Comparison of ENCODE assay signal across 9 mouse cellular contexts in the genomic region with DNA sequence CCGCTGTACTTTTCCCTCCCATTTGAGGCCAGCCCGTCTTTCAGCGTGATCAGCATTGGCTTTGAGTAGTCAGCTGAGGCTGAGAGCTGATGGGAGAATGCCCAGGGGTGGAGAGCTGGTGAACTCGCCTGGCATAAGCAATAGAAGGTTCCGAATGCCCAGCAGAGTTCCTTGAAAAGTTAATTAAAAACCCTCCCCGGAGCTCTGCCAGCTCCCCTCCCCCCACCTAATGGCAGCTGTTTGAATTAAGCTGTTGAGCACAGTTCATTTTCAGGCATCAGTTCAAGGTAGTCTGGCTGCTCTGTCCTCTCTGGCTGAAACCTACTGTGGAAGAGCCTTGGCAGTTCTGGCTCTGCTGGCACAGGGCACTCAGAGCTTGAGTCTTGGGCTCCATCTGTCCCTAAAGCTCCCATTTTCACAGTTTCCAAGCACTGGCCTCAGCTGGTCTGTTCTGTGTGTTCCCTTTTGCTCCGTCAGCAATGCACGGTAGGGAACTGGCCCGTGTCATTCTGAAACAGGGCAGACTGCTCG. TPM values are rescaled to one million over a fixed set of nuclear protein-coding genes. Genes with fewer than 3 reads are reported as not detected.
DNase-seq lines count a peak whose midpoint lies in the region; ATAC-seq and TF ChIP-seq lines count a peak whose summit lies in the region.
"Had no signal": no experiment of that assay in that cellular context is flagged by ENCODE, and none has a peak within 500 bp of the region (broad histone marks: within the 10 kb centered on the region; RNA-seq: fewer than 3 reads in every experiment).

No protein-coding gene starts in this region.

- peaks cover 65% of the 10 kb centered on the region for H3K36me3 ChIP-seq in intestine, embryonic 15.5 days
- H3K36me3 ChIP-seq in intestine, embryonic 16.5 days (ENCODE audit: control insufficient read depth, insufficient read depth, low read length), result peaks cover 37% of the 10 kb centered on the region

- H3K27me3 ChIP-seq in intestine, embryonic 15.5 days (replicated peaks), result no peaks in the 10 kb centered on the region
- no peaks in the 10 kb centered on the region for H3K27me3 ChIP-seq in intestine, embryonic 16.5 days (replicated peaks; ENCODE audit: control insufficient read depth, insufficient read depth, low read length)
- H3K27me3 ChIP-seq: limb, embryonic 12.5 days had no signal

- H3K9ac ChIP-seq in intestine, embryonic 15.5 days, result no peak overlapping the region
- H3K9ac ChIP-seq in intestine, embryonic 16.5 days (ENCODE audit: low read depth, low read length), result no peak overlapping the region
- H3K9ac ChIP-seq: limb, embryonic 12.5 days had no signal

- ATAC-seq in intestine, embryonic 15.5 days, result no peak
- ATAC-seq in intestine, embryonic 16.5 days, result no peak

- H3K4me2 ChIP-seq in intestine, embryonic 15.5 days (replicated peaks), result no peak overlapping the region
- H3K4me2 ChIP-seq in intestine, embryonic 16.5 days (ENCODE audit: low read depth, low read length), result no peak overlapping the region
- H3K4me2 ChIP-seq: limb, embryonic 12.5 days had no signal

- intact Hi-C loops in left cerebral cortex, adult 2 months (cut with DNase I), result loop anchor here (1.0 kb wide), 1 partner anchor 88 kb away; no protein-coding TSS in a partner anchor

- H3K4me1 ChIP-seq in intestine, embryonic 15.5 days (replicated peaks), result peaks cover 34% of the 10 kb centered on the region
- H3K4me1 ChIP-seq in intestine, embryonic 16.5 days (ENCODE audit: control insufficient read depth, insufficient read depth, low read length), result peaks cover 14% of the 10 kb centered on the region

- DNase-seq in cerebellum, adult 8-10 months, result peak; percentile 69
- DNase-seq in gastrocnemius, postnatal 25 days, result peak; percentile 48
- peak; percentile 32 to 73 for DNase-seq in left cerebral cortex, adult 2 months (ENCODE audit: extremely low spot score in 1 of 2, low spot score in 2 of 2)
- peak; percentile 63 for DNase-seq in right cerebral cortex, postnatal 4 days
- no peak for DNase-seq in spleen, postnatal 4 days (ENCODE audit: low spot score in 2 of 2)
- no peak for DNase-seq in testis, postnatal 14 days (ENCODE audit: low spot score)

- 77% methylated on average over 10 of the region's 10 CpGs for WGBS in intestine, embryonic 15.5 days
- 79% methylated on average over 10 of the region's 10 CpGs for WGBS in intestine, embryonic 16.5 days

- H3K4me3 ChIP-seq in intestine, embryonic 15.5 days (replicated peaks), result no peak overlapping the region
- H3K4me3 ChIP-seq in intestine, embryonic 16.5 days (ENCODE audit: low read length), result no peak overlapping the region
- H3K4me3 ChIP-seq in left cerebral cortex, adult 2 months, result no peak overlapping the region
- H3K4me3 ChIP-seq: limb, embryonic 12.5 days had no signal

- no peak for TF ChIP-seq CTCF in left cerebral cortex, adult 2 months (IDR thresholded peaks at IDR 0.05)

- peak overlapping the region; percentile 22; the same call in 1 of the 2 replicates for H3K27ac ChIP-seq in intestine, embryonic 15.5 days
- H3K27ac ChIP-seq in intestine, embryonic 16.5 days (ENCODE audit: low read length), result no peak overlapping the region
- H3K27ac ChIP-seq in left cerebral cortex, adult 2 months, result peak overlapping the region; percentile 37
- H3K27ac ChIP-seq: limb, embryonic 12.5 days had no signal

- H3K9me3 ChIP-seq in intestine, embryonic 15.5 days, result no peaks in the 10 kb centered on the region
- no peaks in the 10 kb centered on the region for H3K9me3 ChIP-seq in intestine, embryonic 16.5 days (ENCODE audit: control insufficient read depth, low read length)
- H3K9me3 ChIP-seq: limb, embryonic 12.5 days had no signal

RNA-seq across cellular contexts. Expression of gene Fads1, which starts 5.7 kb away (rescaled TPM):
- polyA plus RNA-seq in intestine, embryonic 15.5 days (2015; fragmentation: Nextera tagmentation; extraction: Ambion mirVana), result 145 and 146 TPM in 2 replicates
- 146 and 154 TPM in 2 replicates for polyA plus RNA-seq in intestine, embryonic 16.5 days (2015; fragmentation: Nextera tagmentation; extraction: Ambion mirVana)
- 1 to 10 TPM; 6.9 to 8.2 TPM for total RNA-seq in gastrocnemius, postnatal 25 days (2021)
- total RNA-seq in left cerebral cortex, adult 2 months (2021), result 100 to 1,000 TPM; 181 to 201 TPM

RNA-seq across cellular contexts. Expression of gene Tmem258, which starts 15.5 kb away (rescaled TPM):
- polyA plus RNA-seq in intestine, embryonic 15.5 days (2015; fragmentation: Nextera tagmentation; extraction: Ambion mirVana), result 470 and 520 TPM in 2 replicates
- 466 and 467 TPM in 2 replicates for polyA plus RNA-seq in intestine, embryonic 16.5 days (2015; fragmentation: Nextera tagmentation; extraction: Ambion mirVana)
- 10 to 100 TPM; 81.8 to 94.5 TPM for total RNA-seq in gastrocnemius, postnatal 25 days (2021)
- total RNA-seq in left cerebral cortex, adult 2 months (2021), result 10 to 100 TPM; 55.9 to 64.2 TPM

RNA-seq across cellular contexts. Expression of gene Fen1, which starts 15.6 kb away (rescaled TPM):
- 92.2 and 97.4 TPM in 2 replicates for polyA plus RNA-seq in intestine, embryonic 15.5 days (2015; fragmentation: Nextera tagmentation; extraction: Ambion mirVana)
- 77.9 and 87.8 TPM in 2 replicates for polyA plus RNA-seq in intestine, embryonic 16.5 days (2015; fragmentation: Nextera tagmentation; extraction: Ambion mirVana)
- 1 to 10 TPM; 2.9 to 3.7 TPM for total RNA-seq in gastrocnemius, postnatal 25 days (2021)
- 10 to 100 TPM; 10.5 to 11.6 TPM for total RNA-seq in left cerebral cortex, adult 2 months (2021)

RNA-seq across cellular contexts. Expression of gene Myrf, which starts 52.2 kb away (rescaled TPM):
- polyA plus RNA-seq in intestine, embryonic 15.5 days (2015; fragmentation: Nextera tagmentation; extraction: Ambion mirVana), result 12.0 and 14.4 TPM in 2 replicates
- polyA plus RNA-seq in intestine, embryonic 16.5 days (2015; fragmentation: Nextera tagmentation; extraction: Ambion mirVana), result 9.9 and 10.1 TPM in 2 replicates
- total RNA-seq in gastrocnemius, postnatal 25 days (2021), result not detected
- total RNA-seq in left cerebral cortex, adult 2 months (2021), result 10 to 100 TPM; 14.0 to 15.3 TPM

Comparison
In these comparisons a context has a peak if more than half of its experiments do, and no peak if none do; other contexts are left out.
1. DNase-seq: peak in cerebellum, adult 8-10 months (single experiment), gastrocnemius, postnatal 25 days (single experiment), left cerebral cortex, adult 2 months (2 of 2) and right cerebral cortex, postnatal 4 days (single experiment); none in spleen, postnatal 4 days (0 of 2) and testis, postnatal 14 days (single experiment).
2. RNA of gene Fads1, which starts 5.7 kb away (total RNA-seq): 181 to 201 TPM in left cerebral cortex, adult 2 months; 6.9 to 8.2 TPM in gastrocnemius, postnatal 25 days; every median in the first group is over 10 times any median in the second.